In the genomic region with DNA sequence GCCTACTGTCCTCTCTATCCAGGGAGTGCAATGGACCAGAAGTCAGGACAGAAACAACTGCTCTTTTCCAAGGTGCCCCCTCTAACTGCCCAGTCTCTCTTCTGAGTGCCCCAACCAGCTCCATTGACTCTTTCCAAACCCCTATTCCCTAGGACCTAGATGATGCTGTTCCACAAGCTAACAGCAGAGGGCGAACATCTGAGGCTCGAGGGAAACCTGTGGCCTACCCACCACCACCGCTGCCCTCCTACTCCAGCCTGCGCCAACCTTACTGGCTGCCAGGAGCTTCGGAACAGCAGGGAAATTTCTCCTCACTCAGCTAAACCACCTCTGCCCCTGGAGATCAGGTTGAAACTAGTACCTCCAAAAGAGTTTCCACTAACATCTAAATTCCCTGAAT, we compare ENCODE assay signal across 8 mouse cellular contexts. TPM values are rescaled to one million over a fixed set of nuclear protein-coding genes. Genes with fewer than 3 reads are reported as not detected.
DNase-seq lines count a peak whose midpoint lies in the region; ATAC-seq and TF ChIP-seq lines count a peak whose summit lies in the region.

No protein-coding gene starts in this region.

- no peak for TF ChIP-seq EP300 in liver, embryonic 14.5 days (IDR thresholded peaks at IDR 0.05; ENCODE audit: low read depth)

- peak; percentile 87 for TF ChIP-seq CTCF in kidney, postnatal 0 days (IDR thresholded peaks at IDR 0.05; ENCODE audit: low read depth)
- peak; percentile 76 for TF ChIP-seq CTCF in liver, embryonic 14.5 days (IDR thresholded peaks at IDR 0.05; ENCODE audit: low read depth)

- H3K9ac ChIP-seq in kidney, postnatal 0 days (ENCODE audit: low read depth, low read length): no peak overlapping the region
- no peak overlapping the region for H3K9ac ChIP-seq in liver, embryonic 14.5 days (replicated peaks)
- no peak overlapping the region for H3K9ac ChIP-seq in neural tube, embryonic 15.5 days (replicated peaks)

- H3K9me3 ChIP-seq in kidney, postnatal 0 days (replicated peaks; ENCODE audit: low read length): no peaks in the 10 kb centered on the region
- no peaks in the 10 kb centered on the region for H3K9me3 ChIP-seq in liver, embryonic 14.5 days (ENCODE audit: control insufficient read depth, low read length)
- no peaks in the 10 kb centered on the region for H3K9me3 ChIP-seq in neural tube, embryonic 15.5 days (replicated peaks)

- H3K27ac ChIP-seq in kidney, postnatal 0 days: no peak overlapping the region
- H3K27ac ChIP-seq in liver, embryonic 14.5 days: no peak overlapping the region
- peak overlapping the region; percentile 46 for H3K27ac ChIP-seq in neural tube, embryonic 15.5 days (replicated peaks)

- peak; percentile 52 for ATAC-seq in kidney, postnatal 0 days (replicated peaks; ENCODE audit: low FRiP score, low read depth)
- no peak for ATAC-seq in liver, embryonic 14.5 days (ENCODE audit: insufficient read depth)
- ATAC-seq in neural tube, embryonic 15.5 days (ENCODE audit: low FRiP score): no peak

- H3K4me1 ChIP-seq in kidney, postnatal 0 days (replicated peaks; ENCODE audit: insufficient read depth, low read length): peaks cover 18% of the 10 kb centered on the region
- no peaks in the 10 kb centered on the region for H3K4me1 ChIP-seq in liver, embryonic 14.5 days (replicated peaks; ENCODE audit: control insufficient read depth in 2 of 2, insufficient read depth in 2 of 2, low read length in 1 of 2)
- H3K4me1 ChIP-seq in neural tube, embryonic 15.5 days: peaks cover 49% of the 10 kb centered on the region

- H3K36me3 ChIP-seq in kidney, postnatal 0 days (ENCODE audit: insufficient read depth, low read length): peaks cover 35% of the 10 kb centered on the region
- no peaks in the 10 kb centered on the region for H3K36me3 ChIP-seq in liver, embryonic 14.5 days (replicated peaks; ENCODE audit: control insufficient read depth, insufficient read depth, low read depth)
- H3K36me3 ChIP-seq in neural tube, embryonic 15.5 days: peaks cover 46% of the 10 kb centered on the region

- H3K4me3 ChIP-seq in kidney, postnatal 0 days (replicated peaks; ENCODE audit: low read depth, low read length): no peak overlapping the region
- no peak overlapping the region for H3K4me3 ChIP-seq in liver, embryonic 14.5 days (ENCODE audit: insufficient read depth in 1 of 2, low read depth in 2 of 2, low read length in 2 of 2)
- no peak overlapping the region for H3K4me3 ChIP-seq in neural tube, embryonic 15.5 days (replicated peaks)

- peak; percentile 82 for DNase-seq in ES-CJ7 (ENCODE audit: low read depth, low spot score)
- peak; percentile 56 for DNase-seq in adrenal gland, adult 2 months
- peak; percentile 88 for DNase-seq in embryo, embryonic 10.5 days (ENCODE audit: low spot score)
- DNase-seq in heart, adult 9 months (ENCODE audit: low spot score in 2 of 2): peak; percentile 26 to 38
- DNase-seq in kidney, postnatal 0 days (ENCODE audit: low spot score): peak; percentile 79
- DNase-seq in liver, embryonic 14.5 days (ENCODE audit: low read depth in 3 of 3, low spot score in 3 of 3): peak in 2 of 3 experiments; percentile 22 to 28
- peak; percentile 46 to 54 for DNase-seq in urinary bladder, postnatal 36 days (ENCODE audit: low spot score in 2 of 2)

- WGBS in kidney, postnatal 0 days: 18% methylated on average over 5 of the region's 5 CpGs
- WGBS in liver, embryonic 14.5 days (ENCODE audit: insufficient replicate concordance): 24% methylated on average over 5 of the region's 5 CpGs
- WGBS in neural tube, embryonic 15.5 days: 10% methylated on average over 5 of the region's 5 CpGs

- no peaks in the 10 kb centered on the region for H3K27me3 ChIP-seq in kidney, postnatal 0 days (ENCODE audit: insufficient read depth, low read length)
- H3K27me3 ChIP-seq in liver, embryonic 14.5 days (ENCODE audit: control insufficient read depth, insufficient read depth, low read length): no peaks in the 10 kb centered on the region
- no peaks in the 10 kb centered on the region for H3K27me3 ChIP-seq in neural tube, embryonic 15.5 days (replicated peaks)

- H3K4me2 ChIP-seq in kidney, postnatal 0 days (ENCODE audit: low read length): no peak overlapping the region
- no peak overlapping the region for H3K4me2 ChIP-seq in liver, embryonic 14.5 days (ENCODE audit: low read depth)
- H3K4me2 ChIP-seq in neural tube, embryonic 15.5 days: no peak overlapping the region

RNA-seq across cellular contexts. Expression of a gene that starts 16.2 kb away (rescaled TPM):
- 1 to 10 TPM; 1.7 to 6.2 TPM for total RNA-seq in adrenal gland, adult 2 months (2021)
- 2.9 and 3.6 TPM in 2 replicates for polyA plus RNA-seq in adrenal gland, adult 2 months (2012; rRNA removed)
- 13.6 and 13.8 TPM in 2 replicates for polyA plus RNA-seq in kidney, postnatal 0 days (2015; fragmentation: Nextera tagmentation; extraction: Ambion mirVana)
- polyA plus RNA-seq in liver, embryonic 14.5 days (2012; rRNA removed): 0.73 and 0.90 TPM in 2 replicates
- 0.56 and 0.69 TPM in 2 replicates for polyA plus RNA-seq in liver, embryonic 14.5 days (2014; fragmentation: Nextera tagmentation; extraction: Ambion mirVana)
- 37.3 and 40.1 TPM in 2 replicates for polyA plus RNA-seq in neural tube, embryonic 15.5 days (2015; fragmentation: Nextera tagmentation; extraction: Ambion mirVana)

RNA-seq across cellular contexts. Expression of a gene that starts 45.3 kb away (rescaled TPM):
- not detected for total RNA-seq in adrenal gland, adult 2 months (2021)
- polyA plus RNA-seq in adrenal gland, adult 2 months (2012; rRNA removed): not detected in 2 replicates
- not detected in 2 replicates for polyA plus RNA-seq in kidney, postnatal 0 days (2015; fragmentation: Nextera tagmentation; extraction: Ambion mirVana)
- polyA plus RNA-seq in liver, embryonic 14.5 days (2012; rRNA removed): not detected in 2 replicates
- polyA plus RNA-seq in liver, embryonic 14.5 days (2014; fragmentation: Nextera tagmentation; extraction: Ambion mirVana): not detected in 2 replicates
- 2.2 and 2.6 TPM in 2 replicates for polyA plus RNA-seq in neural tube, embryonic 15.5 days (2015; fragmentation: Nextera tagmentation; extraction: Ambion mirVana)

Comparison
In these comparisons a context has a peak if more than half of its experiments do, and no peak if none do; other contexts are left out.
1. DNase-seq: peak in every context shown above with its lines; median percentile 88 in embryo, embryonic 10.5 days; 82 in ES-CJ7; 79 in kidney, postnatal 0 days; 56 in adrenal gland, adult 2 months; 50 in urinary bladder, postnatal 36 days; 32 in heart, adult 9 months; 25 in liver, embryonic 14.5 days.